Mouse (Mus musculus) kidney, embryonic 16.5 days (tissue): ENCODE results near the gene Anks1b. TPM values are rescaled to one million over a fixed set of nuclear protein-coding genes. Genes with fewer than 3 reads are reported as not detected.

ENCODE experiments used
- ATAC-seq: fragments of 200-750 bp; cut with Nextera tagmentation; 2 replicates; pipeline ENCODE4 v1.8.0; 2017; ENCODE audit warnings: moderate TSS enrichment; ENCODE audit not compliant: low FRiP score, low TSS enrichment
- H3K27ac ChIP-seq: fragments of 300-500 bp; sonication (generic); 2 replicates; pipeline ENCODE4 v1.5.1; 2014; ENCODE audit warnings: low read length
- H3K27me3 ChIP-seq: fragments of 300-500 bp; sonication (generic); 2 replicates; pipeline ENCODE4 v1.6.1; 2014; ENCODE audit warnings: low read length, control low read depth, mixed read lengths; ENCODE audit not compliant: insufficient read depth
- H3K36me3 ChIP-seq: fragments of 300-500 bp; sonication (generic); 2 replicates; pipeline ENCODE4 v1.6.1; 2014; ENCODE audit warnings: low read length, control low read depth, mixed read lengths; ENCODE audit not compliant: insufficient read depth
- H3K4me1 ChIP-seq: fragments of 300-500 bp; sonication (generic); 2 replicates; pipeline ENCODE4 v1.6.1; 2014; ENCODE audit warnings: low read length, control low read depth, mixed read lengths; ENCODE audit not compliant: insufficient read depth
- H3K4me2 ChIP-seq: fragments of 300-500 bp; sonication (generic); replicated peaks from 2 replicates; pipeline ENCODE4 v1.6.1; 2014; ENCODE audit warnings: low read depth, low read length
- H3K4me3 ChIP-seq: fragments of 300-500 bp; sonication (generic); 2 replicates; pipeline ENCODE4 v1.5.1; 2014; ENCODE audit warnings: mild to moderate bottlenecking, low read length
- H3K9ac ChIP-seq: fragments of 300-500 bp; sonication (generic); replicated peaks from 2 replicates; pipeline ENCODE4 v1.6.1; 2014; ENCODE audit warnings: low read length
- H3K9me3 ChIP-seq: fragments of 300-500 bp; sonication (generic); 2 replicates; pipeline ENCODE4 v1.6.1; 2016; ENCODE audit warnings: low read length, control low read depth
- WGBS: fragments of 180-500 bp; shearing (Covaris S2); extraction: QIAGEN DNeasy Blood & Tissue Kit; methylation state at CpG from one replicate; pipeline ENCODE4 v1.1.7; 2014; 5-methylcytosine and 5-hydroxymethylcytosine counted together
- polyA plus RNA-seq: library from polyadenylated mRNA; unstranded; fragments of >200 nt; fragmentation: Nextera tagmentation; extraction: Ambion mirVana; gene quantifications from 2 replicates; pipeline ENCODE4 v1.2.1, GENCODE M21; 2015

Gene Anks1b
- polyA plus RNA-seq, 1 experiment from 2014 or later: 2.2 TPM

- Histone ChIP-seq H3K4me2 (no peak overlapping the region), H3K27ac (no peak overlapping the region), H3K4me1 (no peaks in the 10 kb centered on the region), H3K4me3 (no peak overlapping the region), H3K9ac (no peak overlapping the region), H3K27me3 (no peaks in the 10 kb centered on the region), H3K36me3 (no peaks in the 10 kb centered on the region), H3K9me3 (no peaks in the 10 kb centered on the region)
- ATAC-seq: no peak
- 83% methylated on average over 2 of the region's 2 CpGs for WGBS
Observed at GRCm38 (mm10) chr10:90117836-90118235, 244.5 kb downstream of the Anks1b start.

GRCm38 (mm10) chr10:90137538-90137937, 264.2 kb downstream of the Anks1b start:
- H3K27me3 ChIP-seq: no peaks in the 10 kb centered on the region
- H3K36me3 ChIP-seq: no peaks in the 10 kb centered on the region
- no peaks in the 10 kb centered on the region for H3K4me1 ChIP-seq
- peaks cover 6% of the 10 kb centered on the region; the same call in 1 of the 2 replicates for H3K9me3 ChIP-seq
- H3K9ac ChIP-seq: no peak overlapping the region
- no peak overlapping the region for H3K4me3 ChIP-seq
- H3K4me2 ChIP-seq: no peak overlapping the region
- no peak for ATAC-seq
- no peak overlapping the region for H3K27ac ChIP-seq

GRCm38 (mm10) chr10:90140947-90141346, 267.6 kb downstream of the Anks1b start:
- no peaks in the 10 kb centered on the region for H3K4me1 ChIP-seq
- H3K4me3 ChIP-seq: no peak overlapping the region
- no peak for ATAC-seq

GRCm38 (mm10) chr10:90144444-90144843, 271.1 kb downstream of the Anks1b start:
- H3K4me1 ChIP-seq: no peaks in the 10 kb centered on the region
- 0 out of 2 replicates have a peak, but pooled peaks cover 2% of the 10 kb centered on the region for H3K9me3 ChIP-seq
- no peak overlapping the region for H3K9ac ChIP-seq
- no peak for ATAC-seq
- H3K27ac ChIP-seq: no peak overlapping the region
- H3K36me3 ChIP-seq: no peaks in the 10 kb centered on the region
- no peak overlapping the region for H3K4me3 ChIP-seq
- H3K27me3 ChIP-seq: no peaks in the 10 kb centered on the region
- no peak overlapping the region for H3K4me2 ChIP-seq
- WGBS: 80% methylated on average over 1 of the region's 1 CpGs

More at GRCm38 (mm10) chr10:90140947-90141346, 267.6 kb downstream of the Anks1b start:
- H3K27ac ChIP-seq: no peak overlapping the region
- H3K36me3 ChIP-seq: no peaks in the 10 kb centered on the region
- no peak overlapping the region for H3K4me2 ChIP-seq
- H3K27me3 ChIP-seq: no peaks in the 10 kb centered on the region
- H3K9me3 ChIP-seq: no peaks in the 10 kb centered on the region
- no peak overlapping the region for H3K9ac ChIP-seq

- H3K9ac ChIP-seq: no peak overlapping the region
- no peak for ATAC-seq
- 0 out of 2 replicates have a peak, but pooled peaks cover 2% of the 10 kb centered on the region for H3K9me3 ChIP-seq
- H3K27me3 ChIP-seq: no peaks in the 10 kb centered on the region
- no peaks in the 10 kb centered on the region for H3K36me3 ChIP-seq
- H3K4me2 ChIP-seq: no peak overlapping the region
- H3K27ac ChIP-seq: no peak overlapping the region
- no peak overlapping the region for H3K4me3 ChIP-seq
- H3K4me1 ChIP-seq: no peaks in the 10 kb centered on the region
Observed at GRCm38 (mm10) chr10:90151510-90151909, 278.2 kb downstream of the Anks1b start.

- H3K36me3 ChIP-seq: no peaks in the 10 kb centered on the region
- 69% methylated on average over 6 of the region's 6 CpGs for WGBS
- H3K9me3 ChIP-seq: no peaks in the 10 kb centered on the region
- H3K4me2 ChIP-seq: no peak overlapping the region
- no peak overlapping the region for H3K27ac ChIP-seq
- no peaks in the 10 kb centered on the region for H3K27me3 ChIP-seq
- no peak overlapping the region for H3K4me3 ChIP-seq
- H3K9ac ChIP-seq: no peak overlapping the region
- no peak for ATAC-seq
- no peaks in the 10 kb centered on the region for H3K4me1 ChIP-seq
Observed at GRCm38 (mm10) chr10:90169941-90170580, 296.8 kb downstream of the Anks1b start.

GRCm38 (mm10) chr10:90190366-90190765, 317.1 kb downstream of the Anks1b start:
- no peaks in the 10 kb centered on the region for H3K36me3 ChIP-seq
- H3K9ac ChIP-seq: no peak overlapping the region
- no peaks in the 10 kb centered on the region for H3K4me1 ChIP-seq
- H3K27ac ChIP-seq: no peak overlapping the region
- no peak overlapping the region for H3K4me3 ChIP-seq
- H3K27me3 ChIP-seq: no peaks in the 10 kb centered on the region
- ATAC-seq: no peak
- H3K9me3 ChIP-seq: no peaks in the 10 kb centered on the region
- WGBS: 72% methylated on average over 5 of the region's 5 CpGs
- no peak overlapping the region for H3K4me2 ChIP-seq

- no peaks in the 10 kb centered on the region for H3K9me3 ChIP-seq
- H3K27me3 ChIP-seq: no peaks in the 10 kb centered on the region
- H3K4me3 ChIP-seq: no peak overlapping the region
- no peak for ATAC-seq
- H3K4me2 ChIP-seq: no peak overlapping the region
- H3K27ac ChIP-seq: no peak overlapping the region
- H3K4me1 ChIP-seq: no peaks in the 10 kb centered on the region
- H3K9ac ChIP-seq: no peak overlapping the region
- WGBS: 65% methylated on average over 5 of the region's 5 CpGs
- H3K36me3 ChIP-seq: no peaks in the 10 kb centered on the region
Observed at GRCm38 (mm10) chr10:90196936-90197335, 323.6 kb downstream of the Anks1b start.

GRCm38 (mm10) chr10:90210044-90210443, 336.7 kb downstream of the Anks1b start:
- ATAC-seq: no peak
- H3K36me3 ChIP-seq: no peaks in the 10 kb centered on the region
- 87% methylated on average over 6 of the region's 6 CpGs for WGBS
- no peak overlapping the region for H3K27ac ChIP-seq
- H3K9me3 ChIP-seq: no peaks in the 10 kb centered on the region
- no peak overlapping the region for H3K9ac ChIP-seq
- H3K4me2 ChIP-seq: no peak overlapping the region
- H3K4me1 ChIP-seq: no peaks in the 10 kb centered on the region
- no peaks in the 10 kb centered on the region for H3K27me3 ChIP-seq
- H3K4me3 ChIP-seq: no peak overlapping the region

GRCm38 (mm10) chr10:90220470-90220869, 347.2 kb downstream of the Anks1b start:
- 64% methylated on average over 3 of the region's 3 CpGs for WGBS
- no peaks in the 10 kb centered on the region for H3K9me3 ChIP-seq
- no peak overlapping the region for H3K9ac ChIP-seq
- H3K4me2 ChIP-seq: no peak overlapping the region
- no peak for ATAC-seq
- no peaks in the 10 kb centered on the region for H3K36me3 ChIP-seq
- H3K4me1 ChIP-seq: no peaks in the 10 kb centered on the region
- no peak overlapping the region for H3K4me3 ChIP-seq
- no peak overlapping the region for H3K27ac ChIP-seq
- H3K27me3 ChIP-seq: no peaks in the 10 kb centered on the region
